Mouse (Mus musculus) urinary bladder, adult 18-20 months (tissue): ENCODE measurements around the gene Scaf11.
"Not testable (repeated sequence)": the region's sequence is repeated elsewhere in the genome, so short reads cannot be mapped to it uniquely, and the experiment has no call there.

Source experiments
- DNase-seq, 2 experiments: peaks; one replicate each; pipeline ENCODE4 v3.0.0; 2022; ENCODE audit warnings: low spot score in 2 of 2, mixed read lengths in 2 of 2

The Scaf11 gene

DNA sequence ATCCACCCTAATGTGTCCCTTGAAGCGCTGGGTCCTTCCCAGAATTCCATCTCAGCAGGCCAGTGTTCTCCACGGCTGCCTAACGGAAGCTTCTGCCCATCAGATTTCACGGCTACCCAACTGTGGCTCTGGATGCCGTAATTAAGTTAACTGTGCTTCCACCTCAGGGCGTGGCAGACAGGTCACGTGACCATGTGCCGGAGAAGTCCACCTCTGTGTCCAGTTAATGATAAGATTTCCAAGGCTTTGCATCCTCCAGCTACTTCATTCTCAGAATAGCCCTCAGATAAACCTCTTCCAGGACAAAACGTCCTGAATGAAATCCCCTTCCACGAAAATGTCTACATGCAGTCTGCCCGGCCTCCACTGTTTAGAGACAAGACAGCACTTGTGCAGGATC is 4.4 kb upstream of the Scaf11 start:
- no peak for DNase-seq

DNA sequence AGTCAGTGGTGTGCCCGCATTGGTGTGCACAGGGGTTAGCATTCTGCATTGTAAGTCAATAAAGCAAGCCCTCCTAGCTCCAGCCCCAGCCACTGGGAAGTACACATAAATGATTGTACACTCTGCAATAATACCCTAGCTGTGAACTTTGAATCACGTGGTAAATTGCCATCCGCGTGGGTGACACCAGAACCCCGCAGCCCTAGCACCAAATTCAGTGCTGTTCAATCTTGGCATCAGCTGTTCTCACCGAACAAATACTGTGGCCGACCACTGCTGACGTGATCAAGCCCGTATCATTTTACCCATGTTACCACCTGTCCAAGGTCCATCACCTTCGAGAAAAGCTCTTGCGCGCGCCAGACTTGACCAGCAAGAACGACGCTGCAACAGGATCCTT is 3.2 kb upstream of the Scaf11 start:
- DNase-seq, result no peak

DNA sequence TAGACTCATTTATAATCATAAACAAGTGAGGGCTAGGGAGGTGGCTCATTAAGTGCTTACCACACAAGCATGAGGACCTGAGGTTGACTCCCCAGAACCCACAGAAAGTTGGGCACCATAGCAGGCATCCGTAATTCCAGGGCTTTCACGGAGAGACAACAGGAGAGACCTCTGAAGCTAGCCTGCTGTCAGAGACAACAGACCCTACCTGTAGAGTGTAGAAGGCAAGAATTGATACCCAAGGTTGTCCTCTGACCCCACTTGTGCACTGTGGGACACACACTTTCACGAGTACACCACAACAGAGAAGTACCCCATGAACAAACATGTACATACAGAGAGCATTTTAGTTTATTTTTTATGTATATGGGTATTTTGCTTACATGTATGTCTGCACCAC is 2.0 kb upstream of the Scaf11 start:
- no peak for DNase-seq

DNA sequence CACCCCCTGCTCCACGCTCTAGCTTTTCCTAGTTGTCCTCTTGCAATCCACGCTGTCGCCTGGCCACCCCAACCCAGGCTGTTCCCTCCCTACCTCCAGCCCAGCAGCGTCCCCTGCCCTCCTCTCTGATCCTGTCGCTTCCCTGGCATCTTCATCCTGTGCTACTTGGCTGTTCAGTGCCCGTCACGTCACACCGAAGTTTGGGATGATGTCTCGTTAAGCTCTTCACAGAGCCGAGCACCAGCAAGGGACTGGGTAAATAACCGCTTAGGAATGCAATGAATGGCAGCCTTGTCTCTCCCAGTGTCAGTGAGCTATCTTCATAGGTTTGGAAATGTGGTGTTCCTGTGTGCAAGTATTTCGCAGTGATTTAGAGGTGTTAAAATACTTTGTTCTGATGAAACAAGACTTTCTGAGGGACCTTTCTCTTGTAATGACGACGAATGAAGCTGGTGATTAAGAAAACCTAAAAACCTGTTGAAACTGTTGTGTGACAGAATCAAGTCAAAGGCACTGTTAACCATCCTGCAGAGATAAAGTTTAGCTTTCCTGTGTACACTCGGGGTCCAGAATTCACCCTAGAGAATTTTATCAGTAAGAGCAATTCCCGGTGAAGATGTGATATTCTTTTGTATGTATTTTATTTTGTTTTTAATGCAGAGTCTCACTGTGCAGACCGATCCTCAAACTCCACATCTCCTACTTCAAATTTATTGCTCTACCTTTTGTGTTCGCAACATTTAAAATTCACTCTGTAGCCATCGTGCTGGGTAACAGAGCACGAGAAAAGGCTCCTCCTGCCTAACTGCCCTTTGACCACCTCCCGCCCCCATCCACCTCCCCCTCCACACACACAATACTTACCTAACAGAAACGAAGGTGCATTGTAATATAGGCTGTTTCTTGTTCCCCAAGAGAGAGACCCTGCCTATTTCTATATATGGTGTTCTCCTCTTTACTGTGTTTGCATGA is 1.2 kb upstream of the Scaf11 start:
- no peak for DNase-seq

DNA sequence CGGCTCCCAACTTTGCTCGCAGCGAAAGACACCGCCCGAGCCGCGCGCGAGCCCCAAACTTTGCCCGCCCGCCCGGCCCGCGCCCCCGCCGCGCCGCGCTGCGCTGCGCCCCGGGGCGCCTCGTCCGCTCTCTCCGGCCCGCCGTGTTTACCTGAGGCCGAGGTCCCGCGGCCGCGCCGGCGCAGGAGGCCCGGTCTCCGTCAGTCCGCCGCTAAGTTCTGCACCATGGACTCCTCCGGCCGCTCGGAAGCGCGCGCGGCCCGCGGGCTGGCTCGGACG is 253 bp downstream of the Scaf11 start:
- DNase-seq, result peak in 1 of 2 experiments; percentile 64

DNA sequence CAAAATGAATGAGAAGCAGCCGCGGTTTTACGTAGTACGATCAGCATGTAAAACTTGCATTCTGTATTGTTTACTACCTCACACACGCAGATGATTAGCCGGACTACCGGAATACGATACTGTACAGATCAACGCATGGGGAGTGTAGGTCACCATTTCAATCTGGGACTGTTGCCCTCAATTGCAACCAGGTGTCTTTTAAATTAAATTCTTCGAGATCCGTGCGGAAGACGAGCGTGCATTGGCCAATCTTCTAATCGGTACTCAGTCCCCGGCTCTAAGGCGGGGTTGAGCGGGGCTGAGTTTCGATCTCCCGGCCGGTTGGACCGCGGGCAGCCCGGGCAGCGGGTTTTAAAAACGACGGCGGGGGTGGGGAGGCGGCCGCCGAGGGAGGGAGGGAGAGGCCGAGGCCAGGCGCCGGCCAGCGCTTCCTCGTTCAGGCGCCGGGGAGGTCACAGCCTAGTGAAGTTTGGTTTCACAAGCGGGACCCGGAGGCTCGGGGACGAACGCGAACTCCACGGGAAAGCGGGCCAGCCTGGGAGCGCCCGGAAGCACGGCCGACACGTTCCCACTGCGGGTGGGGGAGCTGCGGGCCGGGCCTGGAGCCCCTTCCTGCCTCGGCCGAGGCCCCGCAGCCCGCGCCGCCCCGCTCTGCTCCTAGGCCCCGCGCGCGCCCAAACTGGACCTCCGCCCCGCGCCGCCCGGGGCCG is 747 bp downstream of the Scaf11 start:
- DNase-seq, result peak; percentile 53 to 66

DNA sequence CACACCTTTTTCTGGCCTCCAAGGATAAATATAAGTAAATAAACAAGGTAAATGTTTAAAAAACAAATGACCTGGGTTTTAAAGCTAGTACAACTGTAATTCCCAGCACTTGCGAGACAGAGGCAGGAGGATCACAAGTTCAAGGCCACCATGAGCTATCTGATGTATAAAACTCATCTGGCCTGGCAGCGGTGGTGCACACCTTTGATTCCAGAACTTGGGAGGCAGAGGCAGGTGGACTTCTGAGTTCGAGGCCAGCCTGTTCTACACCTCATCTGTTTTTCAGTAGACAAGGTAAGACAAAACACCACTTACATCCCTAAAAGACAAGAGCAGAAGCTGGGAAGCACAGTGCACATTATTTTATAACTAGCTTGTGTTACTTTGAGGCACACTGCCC is 2.4 kb downstream of the Scaf11 start:
- no peak for DNase-seq

DNA sequence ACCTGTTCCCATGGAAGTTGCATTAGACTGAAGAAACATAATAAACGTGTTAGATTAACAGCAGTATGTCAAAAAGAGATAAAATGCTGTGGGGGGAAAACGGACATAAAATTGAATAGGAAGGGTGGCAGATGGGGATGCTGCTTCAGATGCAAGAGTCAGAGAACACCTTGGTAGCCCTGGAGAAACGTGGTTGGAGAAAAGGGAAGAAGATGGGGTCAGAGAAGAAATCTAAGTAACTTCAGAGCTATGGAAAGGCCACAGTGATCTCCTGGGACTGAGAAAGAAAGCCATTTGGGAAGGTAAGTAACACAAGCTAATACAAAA is 3.3 kb downstream of the Scaf11 start:
- DNase-seq, result no peak

DNA sequence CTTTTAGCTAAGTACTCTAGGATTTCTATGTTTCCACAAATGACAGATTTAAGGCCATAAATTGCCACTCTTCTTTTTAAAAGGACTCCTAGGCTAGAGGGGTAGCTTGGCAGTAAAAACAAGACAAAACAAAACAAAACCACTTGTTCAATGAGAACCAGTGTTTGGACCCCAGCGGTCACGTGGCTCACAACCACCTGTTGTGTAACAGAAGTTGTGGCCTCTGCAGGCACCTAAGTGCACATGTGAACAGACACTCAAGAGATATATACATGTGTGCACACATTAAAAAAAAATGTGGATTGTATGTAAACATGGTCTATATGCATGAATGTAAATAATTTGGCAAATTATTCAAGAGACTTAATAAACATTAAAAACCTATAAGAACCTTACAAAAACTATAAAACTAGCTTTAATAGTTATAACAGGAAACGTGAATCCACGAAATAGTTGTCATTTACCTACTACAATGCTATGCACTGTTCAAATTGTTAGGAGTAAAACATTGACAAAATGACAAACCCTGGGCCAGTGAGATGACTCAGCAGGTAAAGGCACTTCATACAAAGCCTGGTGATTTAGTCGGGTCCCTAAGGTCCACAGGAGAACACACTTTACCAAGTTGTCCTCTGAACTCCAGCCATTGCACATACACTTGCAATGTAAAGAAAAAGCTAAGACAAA is 3.8 kb downstream of the Scaf11 start:
- DNase-seq, result no peak

DNA sequence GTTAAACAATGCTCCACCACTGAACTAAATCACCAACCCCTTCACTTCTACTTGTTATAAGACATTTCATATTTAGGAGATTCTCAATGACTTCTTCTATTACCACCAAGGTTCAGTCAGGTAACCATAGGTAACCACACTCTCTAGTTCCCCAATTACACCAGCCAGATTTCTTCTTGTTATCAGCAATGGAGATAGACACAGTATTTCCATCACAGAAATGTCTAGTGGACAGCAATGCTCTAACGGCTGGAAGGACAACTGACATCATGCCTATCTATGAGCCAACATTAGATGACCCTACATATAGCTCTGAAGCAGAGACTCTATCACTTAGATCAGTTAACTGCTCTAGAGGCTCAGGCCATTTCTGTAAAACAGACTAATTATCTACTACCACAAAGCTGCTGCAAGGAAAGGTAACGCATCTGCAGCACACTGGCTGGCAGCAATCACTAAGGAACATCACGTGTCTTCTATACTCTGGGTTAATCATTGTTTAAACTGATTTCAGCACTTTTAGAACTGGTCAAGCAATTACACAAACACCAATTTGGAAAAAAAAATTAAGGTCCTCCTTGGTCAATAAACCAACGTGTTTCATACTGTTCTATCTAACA is 4.9 kb downstream of the Scaf11 start:
- no peak for DNase-seq

DNA sequence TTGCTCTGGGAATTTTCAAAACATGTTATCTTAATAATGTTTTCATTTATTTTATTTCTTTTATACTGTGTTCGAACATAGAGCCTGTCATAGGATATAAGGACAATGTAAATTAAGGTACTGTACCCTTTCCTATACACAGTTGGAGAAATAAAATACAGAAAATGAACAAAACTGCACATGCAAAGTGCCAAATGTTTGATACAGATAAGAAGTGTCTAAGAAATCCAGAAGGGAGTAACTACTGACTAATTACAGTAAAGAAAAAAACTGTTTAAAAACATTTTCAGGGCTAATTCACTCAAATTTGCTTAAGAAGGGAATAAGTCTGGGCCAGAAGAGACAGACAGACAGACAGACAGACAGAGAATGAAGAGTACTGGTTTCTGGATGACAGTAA is 7.3 kb downstream of the Scaf11 start:
- no peak for DNase-seq

DNA sequence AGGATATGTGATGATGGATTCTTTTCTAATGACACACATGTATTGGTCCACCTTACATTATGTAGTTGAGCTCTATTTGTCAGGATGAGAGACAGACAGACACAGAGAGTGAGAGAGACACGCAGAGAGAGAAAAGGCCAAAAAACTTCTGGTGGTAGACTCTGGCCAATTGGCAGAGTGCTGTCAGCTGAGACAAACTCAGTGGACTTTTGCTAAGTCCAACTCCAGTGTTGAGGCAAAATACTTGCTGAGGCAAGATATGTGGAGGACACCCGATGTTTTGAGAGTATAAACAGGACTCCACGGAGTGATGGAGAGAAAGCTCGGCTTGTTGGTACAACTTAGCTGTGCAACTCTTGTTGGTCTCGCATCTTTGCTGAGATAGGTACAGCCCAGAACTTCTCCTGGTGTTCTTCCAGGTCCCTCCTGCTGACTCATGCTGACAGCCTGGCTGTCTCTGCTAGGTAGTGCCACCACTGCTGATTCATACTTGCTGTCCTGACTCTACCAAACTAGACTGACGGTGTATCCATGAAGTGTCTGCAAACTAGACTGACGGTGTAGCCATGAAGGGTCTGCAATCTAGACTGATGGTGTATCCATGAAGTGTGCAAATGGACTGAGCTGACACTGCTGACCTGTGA is 11.9 kb downstream of the Scaf11 start:
- no peak for DNase-seq

DNA sequence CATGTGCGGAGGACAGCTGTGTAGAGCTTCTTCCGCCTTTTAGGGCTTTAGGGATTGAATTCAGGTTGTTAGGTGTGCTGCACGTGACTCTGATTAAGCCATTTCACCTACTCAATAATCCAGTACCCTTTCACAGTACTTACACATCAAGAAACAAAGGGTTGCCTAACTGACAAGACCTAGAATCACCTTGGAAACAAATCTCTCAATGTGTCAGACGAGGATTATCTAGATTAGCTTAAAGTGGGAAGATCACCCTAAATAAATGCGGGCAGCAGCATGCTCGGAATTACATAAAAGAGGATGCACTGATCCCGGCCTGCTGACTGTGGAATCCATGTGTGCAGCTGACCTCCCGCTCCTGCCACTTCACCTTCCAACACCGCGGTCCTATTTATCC is 13.9 kb downstream of the Scaf11 start:
- no peak for DNase-seq

DNA sequence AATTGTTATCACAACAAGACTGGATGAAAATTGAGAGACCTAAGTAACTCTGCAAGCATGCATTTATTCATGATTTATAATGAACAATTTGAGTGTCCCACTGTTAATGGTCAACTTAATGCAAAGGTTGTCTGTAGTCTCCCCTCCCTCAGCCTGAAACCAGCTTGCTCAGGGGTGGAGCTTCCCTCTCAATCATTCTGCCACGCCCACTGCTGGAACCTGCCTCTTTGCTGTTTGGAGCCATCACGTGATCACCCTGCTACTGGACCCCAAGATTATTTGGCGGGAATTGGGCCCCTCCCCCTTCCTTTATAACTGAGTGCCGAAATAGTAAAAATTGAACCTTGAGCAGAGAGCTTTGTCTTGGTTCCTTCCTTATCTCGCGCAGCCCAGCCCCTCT is 19.2 kb downstream of the Scaf11 start:
- DNase-seq, result not testable (repeated sequence)

DNA sequence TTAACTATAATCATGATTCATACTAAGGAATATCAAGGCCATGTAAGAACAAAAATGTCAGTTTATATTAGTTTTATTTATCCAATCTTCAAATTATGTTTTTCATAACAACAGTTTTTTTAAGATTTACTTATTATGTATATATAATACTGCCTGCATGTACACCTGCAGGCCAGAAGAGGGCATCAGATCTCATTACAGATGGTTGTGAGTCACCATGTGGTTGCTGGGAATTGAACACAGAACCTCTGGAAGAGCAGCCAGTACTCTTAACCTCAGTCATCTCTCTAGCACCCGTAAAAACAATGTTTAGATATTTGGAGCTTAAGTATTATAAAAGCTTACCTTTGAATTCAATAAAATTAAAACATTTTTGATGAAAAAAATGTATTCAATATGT is 26.4 kb downstream of the Scaf11 start:
- no peak for DNase-seq

DNA sequence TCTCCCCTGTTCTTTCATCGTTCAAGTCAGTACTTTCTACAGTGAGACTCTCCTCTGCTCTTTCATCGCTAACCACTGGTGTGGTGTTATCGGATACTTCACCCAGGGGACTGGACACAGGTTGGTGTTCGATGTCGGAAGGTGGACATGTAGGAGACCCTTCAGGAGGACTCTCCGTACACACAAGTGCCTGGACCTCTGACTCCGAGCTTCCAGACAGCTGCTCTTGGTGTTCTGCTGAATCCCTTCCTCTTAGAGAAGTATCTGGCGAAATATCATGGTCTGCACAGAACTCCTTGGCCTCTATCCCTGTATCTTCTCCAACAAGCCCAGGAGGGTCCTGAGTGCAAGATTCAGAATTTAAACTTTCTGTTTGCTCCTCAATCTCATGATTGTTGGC is 40.7 kb downstream of the Scaf11 start:
- no peak for DNase-seq

DNA sequence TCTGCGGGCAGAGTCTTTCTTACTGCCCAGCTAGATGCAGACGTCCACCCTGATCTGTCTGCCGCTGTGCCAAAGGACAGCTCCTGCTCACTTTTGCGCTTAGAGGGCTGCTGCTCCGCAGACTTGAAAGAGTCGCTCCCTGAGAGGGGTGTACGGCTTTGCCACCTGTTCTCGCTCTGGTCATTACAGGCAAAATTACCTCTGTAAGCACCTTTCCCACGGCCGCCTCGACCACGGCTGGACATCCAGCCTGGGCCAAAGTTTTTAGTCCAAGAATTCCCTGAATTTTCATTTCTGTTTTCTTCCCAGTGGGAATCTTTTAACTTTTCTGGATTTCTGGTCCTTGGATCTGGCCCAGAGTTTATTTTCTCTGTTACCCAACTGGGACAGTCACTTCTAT is 42.5 kb downstream of the Scaf11 start:
- DNase-seq, result no peak

DNA sequence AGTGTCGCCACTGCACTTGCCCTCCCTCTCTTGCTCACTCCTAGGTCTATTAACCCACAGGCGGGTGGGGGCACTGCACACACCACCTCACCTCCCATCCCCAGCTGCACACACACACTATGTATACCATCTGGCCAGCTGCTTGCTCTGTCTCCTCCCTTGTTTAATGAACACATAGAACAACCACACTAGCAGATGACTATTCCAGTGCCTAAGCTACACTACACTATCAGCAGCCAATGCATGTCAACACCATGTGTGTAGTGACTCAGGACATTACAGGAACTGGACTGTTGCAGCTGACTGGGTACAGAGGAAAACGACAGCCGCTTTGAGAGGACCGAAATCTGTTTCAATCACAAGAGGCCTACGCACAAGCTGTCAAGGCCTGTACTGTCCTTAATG is 51.9 kb downstream of the Scaf11 start:
- no peak for DNase-seq

DNA sequence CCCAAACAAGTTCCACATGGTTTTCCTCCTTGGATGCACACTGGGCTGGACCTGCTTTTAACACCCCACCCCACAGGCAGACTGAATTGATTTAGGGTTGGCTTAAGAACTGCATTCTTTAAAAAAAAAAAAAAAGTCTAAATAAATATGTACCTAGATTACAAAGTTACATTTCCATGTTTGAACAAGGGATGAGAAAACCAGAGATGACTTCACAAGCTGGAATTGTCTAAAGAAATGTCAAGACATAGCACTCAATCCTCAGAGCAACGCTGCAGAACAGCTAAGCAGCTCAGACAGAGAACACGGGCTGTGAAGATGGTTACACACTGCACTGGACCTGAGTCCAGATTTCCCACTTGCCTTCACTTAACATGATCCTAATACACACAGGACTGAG is 53.5 kb downstream of the Scaf11 start:
- DNase-seq, result no peak

DNA sequence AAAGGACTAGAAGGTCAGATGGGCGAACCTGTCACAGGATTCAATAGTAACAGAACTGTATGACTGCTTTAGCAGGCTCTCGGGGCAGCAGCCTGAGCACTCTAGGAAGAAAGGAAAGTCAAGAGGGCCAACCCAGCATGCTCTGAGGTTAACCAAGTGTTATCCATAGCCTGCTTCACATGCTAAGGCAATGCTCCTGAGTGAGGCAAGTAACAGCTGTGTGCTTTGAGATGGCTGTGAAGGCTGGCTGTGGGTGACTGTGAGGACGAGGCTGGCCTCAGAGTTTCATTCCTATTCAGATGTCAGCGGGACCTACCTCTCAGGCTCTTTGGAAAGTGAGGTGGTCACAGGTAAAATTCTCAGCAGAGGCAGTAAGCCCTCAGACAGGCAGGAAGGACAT is 54.4 kb downstream of the Scaf11 start:
- DNase-seq, result no peak

DNA sequence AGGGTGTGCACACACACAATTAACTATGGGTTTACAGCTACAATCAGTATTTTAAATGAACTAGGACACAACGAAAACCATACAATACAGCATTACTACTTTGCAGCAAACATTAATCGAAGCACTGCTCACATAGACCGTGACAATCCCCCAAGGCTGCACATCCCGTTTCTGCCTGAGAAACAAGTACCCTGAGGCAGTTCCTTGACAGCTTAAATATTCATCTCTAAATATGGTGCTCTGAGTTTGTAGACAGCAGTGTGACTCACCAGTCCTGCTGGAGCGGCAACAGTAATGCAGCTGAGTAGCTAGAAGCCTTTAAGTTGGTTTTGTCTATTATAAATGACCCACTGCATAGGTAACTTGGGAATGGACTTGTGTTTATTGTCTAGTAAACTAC is 55.1 kb downstream of the Scaf11 start:
- DNase-seq, result no peak

DNA sequence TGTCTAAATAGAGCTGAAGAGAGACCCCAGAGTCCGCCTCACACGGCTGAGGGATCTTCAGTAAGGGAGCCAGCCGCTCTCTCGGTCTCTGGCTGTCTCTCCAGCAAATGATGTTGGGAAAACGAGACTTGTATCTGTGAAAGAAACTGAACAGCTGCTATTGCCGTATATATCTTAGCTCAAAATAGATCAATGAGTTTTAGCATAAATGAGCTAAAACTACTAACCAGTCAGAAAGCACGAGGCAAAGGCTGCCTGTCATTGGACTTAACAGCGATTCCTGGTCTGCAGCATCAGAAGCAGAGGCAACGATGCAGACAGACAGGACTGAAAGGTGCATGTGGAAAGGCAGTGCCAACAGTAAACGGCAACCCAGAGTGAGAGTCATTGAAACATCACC is 62.3 kb downstream of the Scaf11 start:
- DNase-seq, result no peak
